Mouse (Mus musculus) Muller cell, postnatal 12 days (primary cell): Measurements from ENCODE around the gene Cfap73.
A peak's percentile ranks its signal among the peaks of the same experiment; 100 is the strongest.

Experiments
- DNase-seq: peaks from one replicate; pipeline ENCODE4 v3.0.0-alpha.2; 2015; ENCODE audit errors: inconsistent ontology term

The Cfap73 gene

GRCm38 (mm10) chr5:120647814-120648491 lies 13.9 kb upstream of the Cfap73 start:
- no peak for DNase-seq

GRCm38 (mm10) chr5:120647361-120647760 lies 13.3 kb upstream of the Cfap73 start:
- no peak for DNase-seq

GRCm38 (mm10) chr5:120645851-120646250 lies 11.8 kb upstream of the Cfap73 start:
- peak; percentile 41 for DNase-seq

- no peak for DNase-seq
These were observed 10.2 kb upstream of the Cfap73 start for GRCm38 (mm10) chr5:120644227-120644626.

GRCm38 (mm10) chr5:120643365-120644085 lies 9.5 kb upstream of the Cfap73 start:
- DNase-seq, result peak; percentile 92

GRCm38 (mm10) chr5:120640094-120640493 lies 6.1 kb upstream of the Cfap73 start:
- DNase-seq, result no peak

GRCm38 (mm10) chr5:120635633-120636032 lies 1.6 kb upstream of the Cfap73 start:
- DNase-seq, result no peak

GRCm38 (mm10) chr5:120634860-120635259 lies 825 bp upstream of the Cfap73 start:
- DNase-seq, result no peak

- DNase-seq, result no peak
These were observed 2.1 kb downstream of the Cfap73 start for GRCm38 (mm10) chr5:120631892-120632291.

- DNase-seq, result no peak
These were observed 2.9 kb downstream of the Cfap73 start for GRCm38 (mm10) chr5:120631128-120631527.

- no peak for DNase-seq
These were observed 5.4 kb downstream of the Cfap73 start for GRCm38 (mm10) chr5:120628624-120629023.

GRCm38 (mm10) chr5:120627515-120628300 lies 6.3 kb downstream of the Cfap73 start:
- no peak for DNase-seq

- peak; percentile 45 for DNase-seq
These were observed 7.6 kb downstream of the Cfap73 start for GRCm38 (mm10) chr5:120626399-120626798.

GRCm38 (mm10) chr5:120624427-120624826 lies 9.6 kb downstream of the Cfap73 start:
- no peak for DNase-seq

GRCm38 (mm10) chr5:120622198-120622851 lies 11.7 kb downstream of the Cfap73 start:
- no peak for DNase-seq

GRCm38 (mm10) chr5:120621846-120622197 lies 12.2 kb downstream of the Cfap73 start:
- no peak for DNase-seq

- no peak for DNase-seq
These were observed 12.8 kb downstream of the Cfap73 start for GRCm38 (mm10) chr5:120621078-120621765.

GRCm38 (mm10) chr5:120620375-120621077 lies 13.5 kb downstream of the Cfap73 start:
- peak; percentile 77 for DNase-seq

- DNase-seq, result no peak
These were observed 14.8 kb downstream of the Cfap73 start for GRCm38 (mm10) chr5:120619201-120619600.

GRCm38 (mm10) chr5:120618778-120619177 lies 15.3 kb downstream of the Cfap73 start:
- DNase-seq, result no peak

GRCm38 (mm10) chr5:120615903-120616302 lies 18.1 kb downstream of the Cfap73 start:
- DNase-seq, result no peak
